Mouse (Mus musculus) midbrain, postnatal 0 days (tissue): ENCODE measurements at regions not wholly inside any gene's neighbourhood (a gene's known extent, or its start where the extent isn't known, plus 50 kb on each side); places are given as distances from the start of the nearest gene placed in this dataset.

Experiments
- ATAC-seq: fragments of 200-750 bp; cut with Nextera tagmentation; 2 replicates; pipeline ENCODE4 v1.8.0; 2017; ENCODE audit warnings: moderate number of reproducible peaks, mild to moderate bottlenecking, moderate TSS enrichment, moderate library complexity; ENCODE audit not compliant: low FRiP score
- DNase-seq: peaks from one replicate; pipeline ENCODE4 v3.0.0-alpha.2; 2015; ENCODE audit warnings: low spot score
- H3K27ac ChIP-seq: fragments of 300-500 bp; sonication (generic); 2 replicates; pipeline ENCODE4 v1.5.1; 2014; ENCODE audit warnings: low read depth, mild to moderate bottlenecking, low read length, mixed read lengths
- H3K27me3 ChIP-seq: fragments of 300-500 bp; sonication (generic); 2 replicates; pipeline ENCODE4 v1.6.1; 2014; ENCODE audit warnings: low read length, control low read depth, mixed read lengths; ENCODE audit not compliant: insufficient read depth
- H3K36me3 ChIP-seq: fragments of 300-500 bp; sonication (generic); 2 replicates; pipeline ENCODE4 v1.6.1; 2014; ENCODE audit warnings: low read length, control low read depth, mixed read lengths; ENCODE audit not compliant: insufficient read depth
- H3K4me1 ChIP-seq: fragments of 300-500 bp; sonication (generic); 2 replicates; pipeline ENCODE4 v1.6.1; 2014; ENCODE audit warnings: mild to moderate bottlenecking, control low read depth, antibody characterized with exemption, low read length, mixed read lengths; ENCODE audit not compliant: insufficient read depth
- H3K4me2 ChIP-seq: fragments of 300-500 bp; sonication (generic); 2 replicates; pipeline ENCODE4 v1.6.1; 2014; ENCODE audit warnings: low read depth, mild to moderate bottlenecking, low read length, mixed read lengths; ENCODE audit not compliant: poor library complexity, severe bottlenecking
- H3K4me3 ChIP-seq: fragments of 300-500 bp; sonication (generic); 2 replicates; pipeline ENCODE4 v1.5.1; 2014; ENCODE audit warnings: low read depth, mild to moderate bottlenecking, low read length, moderate library complexity
- H3K9ac ChIP-seq: fragments of 300-500 bp; sonication (generic); replicated peaks from 2 replicates; pipeline ENCODE4 v1.6.1; 2014; ENCODE audit warnings: mild to moderate bottlenecking, low read length, moderate library complexity, mixed read lengths; ENCODE audit not compliant: poor library complexity, severe bottlenecking
- H3K9me3 ChIP-seq: fragments of 300-500 bp; sonication (generic); 2 replicates; pipeline ENCODE4 v1.6.1; 2016; ENCODE audit warnings: low read length, control low read depth
- CTCF ChIP-seq: IDR thresholded peaks from 2 replicates; pipeline ENCODE4 v1.5.1; 2016; ENCODE audit warnings: antibody characterized with exemption, mild to moderate bottlenecking
- WGBS: fragments of 180-500 bp; shearing (Covaris S2); extraction: QIAGEN DNeasy Blood & Tissue Kit; methylation state at CpG from one replicate; pipeline ENCODE4 v1.1.7; 2014; 5-methylcytosine and 5-hydroxymethylcytosine counted together

DNA sequence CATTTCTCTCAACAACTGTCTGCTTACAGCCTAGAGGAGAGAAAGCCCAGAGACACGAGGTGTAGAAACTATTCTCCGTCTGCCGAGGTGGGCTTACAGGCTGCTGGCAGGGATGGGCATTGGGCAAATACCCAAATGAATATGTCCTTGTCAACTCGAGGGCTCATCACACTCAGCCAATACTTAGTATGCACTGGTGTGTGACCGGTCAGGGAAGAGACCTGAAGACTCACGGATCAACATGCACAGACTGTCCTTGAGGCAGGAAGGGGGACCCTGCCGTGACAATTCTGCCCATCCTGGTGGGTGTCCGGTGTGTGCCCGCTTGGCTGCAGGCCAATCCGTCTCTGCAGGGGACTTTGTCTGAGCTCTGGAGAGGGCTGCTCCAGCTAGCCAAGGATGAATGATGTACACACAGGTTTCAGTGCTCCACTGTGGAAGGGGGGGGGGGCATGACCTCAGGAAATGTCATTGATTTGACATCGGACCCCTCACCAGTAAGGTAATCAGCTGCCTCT lies 168.7 kb downstream of the Vrk1 start:
- Histone ChIP-seq H3K27ac (no peak overlapping the region), H3K9me3 (no peaks in the 10 kb centered on the region), H3K4me3 (no peak overlapping the region), H3K9ac (no peak overlapping the region), H3K4me2 (no peak overlapping the region), H3K27me3 (no peaks in the 10 kb centered on the region), H3K4me1 (peaks cover 9% of the 10 kb centered on the region; the same call in 1 of the 2 replicates), H3K36me3 (no peaks in the 10 kb centered on the region)
- ATAC-seq (no peak), DNase-seq (peak; percentile 64)
- no peak for TF ChIP-seq CTCF
- WGBS: 57% methylated on average over 11 of the region's 11 CpGs

DNA sequence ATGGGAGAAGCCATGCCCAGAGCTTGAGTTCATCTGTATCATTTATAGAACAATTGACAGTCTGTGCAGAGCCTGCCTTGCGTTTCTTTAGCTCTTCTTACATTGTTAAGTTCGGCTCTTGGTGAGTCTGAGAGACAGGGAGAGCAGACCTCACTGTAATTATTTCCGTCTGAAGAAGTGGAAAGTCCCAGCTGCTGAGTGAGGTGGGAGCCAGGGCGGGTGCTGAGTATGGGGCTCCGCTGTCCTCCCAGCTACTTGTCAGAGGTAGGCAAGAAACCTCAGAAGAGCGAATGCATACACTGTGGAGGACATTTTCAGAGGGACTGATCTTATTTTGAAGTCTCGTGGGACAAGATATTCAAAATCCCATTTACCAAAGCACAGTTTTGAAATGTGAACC lies 172.9 kb downstream of the Vrk1 start:
- no peak for TF ChIP-seq CTCF
- no peak overlapping the region for H3K4me2 ChIP-seq
- no peaks in the 10 kb centered on the region for H3K36me3 ChIP-seq
- ATAC-seq (no peak), DNase-seq (no peak)
- no peaks in the 10 kb centered on the region for H3K9me3 ChIP-seq
- H3K4me1 ChIP-seq: no peaks in the 10 kb centered on the region
- H3K4me3 ChIP-seq: no peak overlapping the region
- no peak overlapping the region for H3K9ac ChIP-seq
- H3K27me3 ChIP-seq: no peaks in the 10 kb centered on the region
- H3K27ac ChIP-seq: no peak overlapping the region
- WGBS: 75% methylated on average over 7 of the region's 7 CpGs

- no peak for ATAC-seq
- WGBS: 96% methylated on average over 5 of the region's 5 CpGs
- no peaks in the 10 kb centered on the region for H3K4me1 ChIP-seq
Observed at GRCm38 (mm10) chr12:106183973-106184372, 173.9 kb downstream of the Vrk1 start.

DNA sequence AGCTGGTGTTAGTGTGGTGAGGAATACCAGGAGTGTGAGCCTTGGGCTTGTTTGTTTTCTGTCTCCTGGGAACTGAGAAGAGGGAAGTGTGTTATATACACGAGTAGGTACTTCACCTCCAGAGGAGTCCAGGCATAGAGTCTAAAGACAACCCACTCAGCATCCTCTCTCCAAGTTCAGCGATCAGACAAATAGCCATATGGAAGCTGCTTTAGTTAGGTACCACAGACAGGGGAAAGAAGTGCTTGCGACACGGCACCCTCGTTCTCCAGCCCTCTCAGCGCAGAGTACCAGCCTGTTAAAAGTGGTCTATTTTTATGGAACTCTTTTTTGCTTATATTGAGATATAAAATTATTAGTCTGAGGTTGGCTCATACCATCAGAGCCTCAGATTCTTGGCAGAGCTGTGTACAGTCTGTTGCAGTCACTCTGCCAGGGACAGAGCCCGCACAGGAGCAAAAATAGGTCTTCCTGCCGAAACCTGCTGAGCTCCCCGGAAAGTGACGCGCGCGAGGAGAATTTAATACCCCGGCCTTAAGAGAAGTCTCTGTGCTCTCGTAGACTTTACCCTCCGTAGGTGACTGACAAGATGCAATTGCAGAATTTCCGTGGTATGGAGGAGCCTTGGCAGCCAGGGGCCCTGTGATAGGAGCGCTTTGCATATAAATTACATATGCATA lies 175.5 kb downstream of the Vrk1 start:
- H3K4me3 ChIP-seq: no peak overlapping the region
- H3K4me2 ChIP-seq: no peak overlapping the region
- H3K4me1 ChIP-seq: no peaks in the 10 kb centered on the region
- H3K9ac ChIP-seq: no peak overlapping the region
- no peaks in the 10 kb centered on the region for H3K9me3 ChIP-seq
- DNase-seq (no peak), ATAC-seq (no peak)
- WGBS: 63% methylated on average over 18 of the region's 18 CpGs
- no peaks in the 10 kb centered on the region for H3K27me3 ChIP-seq
- no peak for TF ChIP-seq CTCF
- H3K27ac ChIP-seq: no peak overlapping the region
- H3K36me3 ChIP-seq: no peaks in the 10 kb centered on the region

More at GRCm38 (mm10) chr12:106183973-106184372, 173.9 kb downstream of the Vrk1 start:
- Histone ChIP-seq H3K4me2 (no peak overlapping the region), H3K9me3 (no peaks in the 10 kb centered on the region), H3K27ac (no peak overlapping the region), H3K4me3 (no peak overlapping the region), H3K9ac (no peak overlapping the region), H3K27me3 (no peaks in the 10 kb centered on the region), H3K36me3 (no peaks in the 10 kb centered on the region)
- no peak for TF ChIP-seq CTCF
- DNase-seq: no peak

DNA sequence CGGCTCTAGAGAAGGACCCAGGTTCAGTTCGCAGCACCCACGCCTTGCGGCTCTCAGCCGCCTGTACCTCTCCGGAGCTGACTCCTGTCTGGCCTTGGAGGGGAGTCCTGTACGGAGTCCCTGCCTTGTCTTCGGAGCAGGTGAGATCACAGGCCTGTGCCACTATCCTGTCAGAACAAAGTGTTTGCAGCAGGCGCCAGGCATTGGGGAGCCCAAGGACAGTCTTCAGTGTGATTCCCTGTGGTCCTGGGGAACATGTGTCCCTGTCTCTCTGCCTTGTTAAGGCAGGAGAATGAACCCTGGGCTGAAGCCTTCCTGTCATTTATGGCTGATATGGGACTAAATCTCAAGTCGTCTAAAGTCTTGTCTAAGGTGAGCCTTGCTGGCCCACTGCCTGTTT lies 176.5 kb downstream of the Vrk1 start:
- Histone ChIP-seq H3K36me3 (no peaks in the 10 kb centered on the region), H3K27ac (no peak overlapping the region), H3K27me3 (no peaks in the 10 kb centered on the region), H3K9ac (no peak overlapping the region), H3K4me1 (no peaks in the 10 kb centered on the region), H3K9me3 (no peaks in the 10 kb centered on the region), H3K4me2 (no peak overlapping the region), H3K4me3 (no peak overlapping the region)
- DNase-seq (no peak), ATAC-seq (no peak)
- TF ChIP-seq CTCF: no peak
- 95% methylated on average over 10 of the region's 10 CpGs for WGBS

GRCm38 (mm10) chr12:106191771-106192170 lies 181.7 kb downstream of the Vrk1 start:
- Histone ChIP-seq H3K4me1 (no peaks in the 10 kb centered on the region), H3K9ac (no peak overlapping the region), H3K36me3 (no peaks in the 10 kb centered on the region), H3K4me2 (no peak overlapping the region), H3K27me3 (no peaks in the 10 kb centered on the region), H3K4me3 (no peak overlapping the region), H3K9me3 (no peaks in the 10 kb centered on the region), H3K27ac (no peak overlapping the region)
- DNase-seq (no peak), ATAC-seq (no peak)
- 81% methylated on average over 7 of the region's 7 CpGs for WGBS
- TF ChIP-seq CTCF: no peak
